Mouse (Mus musculus): ENCODE measurements around the gene Adgra1. TPM values are rescaled to one million over a fixed set of nuclear protein-coding genes. Genes with fewer than 3 reads are reported as not detected.

Adgra1 gene
- polyA plus RNA-seq, 1 experiment = not detected

DNA sequence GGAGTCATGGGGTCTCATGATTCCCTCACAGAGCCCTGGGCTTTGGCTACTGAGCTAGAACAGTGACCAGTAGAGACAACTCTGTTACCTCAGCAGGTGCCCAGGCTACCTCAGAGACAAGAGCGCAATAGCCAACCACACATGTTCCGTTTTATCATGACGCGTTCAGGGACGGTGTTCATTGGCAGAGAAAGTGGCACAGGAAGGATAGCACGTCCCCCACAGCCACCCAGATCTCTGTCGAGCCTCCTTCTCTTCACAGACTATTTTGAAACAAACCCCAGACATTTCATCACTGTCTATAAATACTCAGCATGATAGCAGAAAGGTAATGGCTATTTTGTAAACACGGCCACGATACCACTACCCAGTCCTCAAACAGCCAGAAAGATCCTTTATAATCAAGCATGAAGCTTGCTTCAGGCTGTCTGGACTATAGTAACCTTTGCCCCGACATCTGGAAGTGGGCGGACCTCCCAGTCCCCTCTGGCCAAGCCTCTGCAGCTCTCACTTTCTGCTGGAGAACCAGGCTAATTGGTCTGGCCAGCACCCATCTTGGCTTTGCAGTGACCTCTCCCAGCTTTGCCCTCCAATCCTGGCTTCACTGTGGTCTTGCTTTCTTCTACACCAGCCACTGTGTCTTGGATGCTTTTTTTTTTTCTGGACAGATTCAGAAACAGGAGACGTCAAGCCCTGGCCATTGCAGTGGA, 11.5 kb upstream of the Adgra1 start:
- no peak for TF ChIP-seq POLR2A (IDR thresholded peaks at IDR 0.05; ENCODE audit: insufficient read depth, low read length)
- no peak overlapping the region for H3K9ac ChIP-seq (ENCODE audit: low read depth, poor library complexity, severe bottlenecking)

DNA sequence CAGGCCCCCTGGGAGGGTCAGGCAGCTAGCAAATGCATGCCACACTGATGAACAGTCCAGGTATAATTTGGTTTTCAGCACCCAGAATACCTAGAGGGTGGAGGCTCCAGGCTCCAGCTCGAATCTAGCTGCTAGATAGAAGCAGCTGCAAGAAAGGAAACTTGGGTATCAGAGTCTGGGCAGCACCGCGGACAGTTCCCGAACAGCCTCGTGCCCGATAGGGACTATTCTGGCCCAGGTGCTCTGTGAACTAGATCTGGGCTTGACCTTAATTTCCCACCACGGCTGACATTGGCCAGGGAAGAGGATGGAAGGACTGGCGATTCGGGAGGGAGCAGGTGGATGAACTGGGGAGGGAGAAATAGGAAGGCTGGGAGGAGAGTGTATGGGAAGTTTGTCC, 6.3 kb upstream of the Adgra1 start:
- H3K36me3 ChIP-seq (ENCODE audit: control insufficient read depth, insufficient read depth, low read length, poor library complexity, severe bottlenecking) = no peaks in the 10 kb centered on the region
- TF ChIP-seq POLR2A (IDR thresholded peaks at IDR 0.05; ENCODE audit: insufficient read depth, low read length) (no peak), EP300 (IDR thresholded peaks at IDR 0.05; ENCODE audit: insufficient read depth, low read depth, low read length) (no peak), CTCF (IDR thresholded peaks at IDR 0.05; ENCODE audit: low read depth, low read length) (no peak)
- no peaks in the 10 kb centered on the region for H3K9me3 ChIP-seq (replicated peaks; ENCODE audit: control insufficient read depth, insufficient read depth, low read length, poor library complexity, severe bottlenecking)
- no peaks in the 10 kb centered on the region for H3K4me1 ChIP-seq (ENCODE audit: control insufficient read depth, insufficient read depth, low read length)
- no peaks in the 10 kb centered on the region for H3K27me3 ChIP-seq (ENCODE audit: control insufficient read depth, insufficient read depth, low read length, poor library complexity, severe bottlenecking)
- H3K4me3 ChIP-seq (ENCODE audit: low read depth, low read length) = no peak overlapping the region
- no peak overlapping the region for H3K9ac ChIP-seq (ENCODE audit: low read depth, poor library complexity, severe bottlenecking)
- H3K27ac ChIP-seq (ENCODE audit: insufficient read depth, low read length) = no peak overlapping the region

More for the DNA sequence above, 11.5 kb upstream of the Adgra1 start:
- Histone ChIP-seq H3K27me3 (ENCODE audit: control insufficient read depth, insufficient read depth, low read length, poor library complexity, severe bottlenecking) (no peaks in the 10 kb centered on the region), H3K4me3 (ENCODE audit: low read depth, low read length) (no peak overlapping the region), H3K27ac (ENCODE audit: insufficient read depth, low read length) (no peak overlapping the region), H3K36me3 (ENCODE audit: control insufficient read depth, insufficient read depth, low read length, poor library complexity, severe bottlenecking) (no peaks in the 10 kb centered on the region), H3K9me3 (replicated peaks; ENCODE audit: control insufficient read depth, insufficient read depth, low read length, poor library complexity, severe bottlenecking) (no peaks in the 10 kb centered on the region), H3K4me1 (ENCODE audit: control insufficient read depth, insufficient read depth, low read length) (no peaks in the 10 kb centered on the region)

DNA sequence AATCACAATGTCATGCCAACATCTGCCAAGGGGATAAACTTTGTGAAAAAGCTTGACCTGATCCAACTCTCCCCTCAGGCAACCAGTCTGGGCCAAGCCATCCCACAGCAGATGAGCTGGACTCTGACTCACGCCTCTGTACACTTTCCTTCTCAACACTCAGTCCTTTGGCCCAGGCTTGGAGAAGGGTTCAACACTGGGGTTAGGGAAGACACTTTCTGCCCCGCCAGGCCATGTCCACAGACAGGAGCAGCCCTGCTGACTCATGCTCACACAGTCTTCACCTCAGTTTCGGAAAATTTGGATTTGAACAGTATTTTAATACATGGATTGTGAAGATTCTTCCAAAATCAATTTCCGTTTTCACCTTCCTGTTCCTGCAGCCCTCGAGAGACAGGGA, 442 bp upstream of the Adgra1 start:
- no peaks in the 10 kb centered on the region for H3K27me3 ChIP-seq (ENCODE audit: control insufficient read depth, insufficient read depth, low read length, poor library complexity, severe bottlenecking)
- no peak for TF ChIP-seq EP300 (IDR thresholded peaks at IDR 0.05; ENCODE audit: insufficient read depth, low read depth, low read length)
- TF ChIP-seq POLR2A (IDR thresholded peaks at IDR 0.05; ENCODE audit: insufficient read depth, low read length) = no peak
- TF ChIP-seq CTCF (IDR thresholded peaks at IDR 0.05; ENCODE audit: low read depth, low read length) = no peak
- H3K9ac ChIP-seq (ENCODE audit: low read depth, poor library complexity, severe bottlenecking) = no peak overlapping the region
- no peaks in the 10 kb centered on the region for H3K36me3 ChIP-seq (ENCODE audit: control insufficient read depth, insufficient read depth, low read length, poor library complexity, severe bottlenecking)
- H3K4me3 ChIP-seq (ENCODE audit: low read depth, low read length) = no peak overlapping the region
- no peaks in the 10 kb centered on the region for H3K9me3 ChIP-seq (replicated peaks; ENCODE audit: control insufficient read depth, insufficient read depth, low read length, poor library complexity, severe bottlenecking)
- no peaks in the 10 kb centered on the region for H3K4me1 ChIP-seq (ENCODE audit: control insufficient read depth, insufficient read depth, low read length)
- H3K27ac ChIP-seq (ENCODE audit: insufficient read depth, low read length) = no peak overlapping the region

- no peaks in the 10 kb centered on the region for H3K27me3 ChIP-seq (ENCODE audit: control insufficient read depth, insufficient read depth, low read length, poor library complexity, severe bottlenecking)
- no peak overlapping the region for H3K27ac ChIP-seq (ENCODE audit: insufficient read depth, low read length)
- no peak overlapping the region for H3K4me3 ChIP-seq (ENCODE audit: low read depth, low read length)
- H3K4me1 ChIP-seq (ENCODE audit: control insufficient read depth, insufficient read depth, low read length) = no peaks in the 10 kb centered on the region
- no peak overlapping the region for H3K9ac ChIP-seq (ENCODE audit: low read depth, poor library complexity, severe bottlenecking)
- TF ChIP-seq CTCF (IDR thresholded peaks at IDR 0.05; ENCODE audit: low read depth, low read length) = no peak
- TF ChIP-seq EP300 (IDR thresholded peaks at IDR 0.05; ENCODE audit: insufficient read depth, low read depth, low read length) = no peak
- TF ChIP-seq POLR2A (IDR thresholded peaks at IDR 0.05; ENCODE audit: insufficient read depth, low read length) = no peak
- no peaks in the 10 kb centered on the region for H3K9me3 ChIP-seq (replicated peaks; ENCODE audit: control insufficient read depth, insufficient read depth, low read length, poor library complexity, severe bottlenecking)
- no peaks in the 10 kb centered on the region for H3K36me3 ChIP-seq (ENCODE audit: control insufficient read depth, insufficient read depth, low read length, poor library complexity, severe bottlenecking)
These were observed 1.5 kb downstream of the Adgra1 start for GRCm38 (mm10) chr7:139835140-139836131.

DNA sequence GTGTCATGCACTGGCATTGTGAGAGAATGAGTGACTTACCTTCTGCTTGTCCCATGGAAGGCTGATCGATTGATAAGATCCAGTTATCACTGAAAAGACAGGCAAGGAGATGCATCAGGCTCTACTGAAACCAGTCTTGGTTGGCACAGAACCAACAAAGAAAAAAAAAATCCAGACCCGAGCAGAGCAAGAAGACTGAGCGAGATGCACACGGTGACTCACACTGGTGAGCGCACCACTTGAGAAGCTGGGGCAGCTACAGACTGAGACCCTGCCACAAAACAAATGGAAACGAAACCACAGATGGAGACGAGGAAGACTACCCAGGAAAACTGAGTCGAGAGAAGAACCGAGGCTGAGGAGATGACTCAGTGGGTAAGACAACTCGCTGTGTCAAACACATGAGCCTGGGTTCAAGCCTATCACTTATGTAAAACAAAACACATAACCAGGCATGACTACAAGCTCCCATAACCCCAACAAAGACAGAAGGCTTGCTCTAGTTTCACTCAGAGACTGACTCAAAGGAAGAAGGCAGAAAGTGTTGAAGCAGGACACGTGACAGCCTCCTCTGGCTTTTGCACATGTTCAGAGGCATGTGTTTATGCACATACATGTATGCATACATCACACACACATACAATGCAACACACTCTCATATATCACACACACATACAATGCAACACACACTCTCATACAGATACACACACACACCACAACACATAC, 6.6 kb downstream of the Adgra1 start:
- H3K27me3 ChIP-seq (ENCODE audit: control insufficient read depth, insufficient read depth, low read length, poor library complexity, severe bottlenecking) = no peaks in the 10 kb centered on the region
- no peaks in the 10 kb centered on the region for H3K9me3 ChIP-seq (replicated peaks; ENCODE audit: control insufficient read depth, insufficient read depth, low read length, poor library complexity, severe bottlenecking)
- no peaks in the 10 kb centered on the region for H3K4me1 ChIP-seq (ENCODE audit: control insufficient read depth, insufficient read depth, low read length)
- H3K4me3 ChIP-seq (ENCODE audit: low read depth, low read length) = no peak overlapping the region
- TF ChIP-seq EP300 (IDR thresholded peaks at IDR 0.05; ENCODE audit: insufficient read depth, low read depth, low read length) (no peak), CTCF (IDR thresholded peaks at IDR 0.05; ENCODE audit: low read depth, low read length) (no peak)
- no peak overlapping the region for H3K9ac ChIP-seq (ENCODE audit: low read depth, poor library complexity, severe bottlenecking)
- no peak overlapping the region for H3K27ac ChIP-seq (ENCODE audit: insufficient read depth, low read length)
- H3K36me3 ChIP-seq (ENCODE audit: control insufficient read depth, insufficient read depth, low read length, poor library complexity, severe bottlenecking) = no peaks in the 10 kb centered on the region
